Mouse (Mus musculus) heart, adult 2 months (tissue): ENCODE measurements around the gene C530025M09Rik.

Source experiments
- CTCF ChIP-seq: fragments of 200-600 bp; IDR thresholded peaks from 2 replicates; pipeline ENCODE4 v1.8.1; 2022; ENCODE audit warnings: antibody characterized with exemption, mild to moderate bottlenecking, moderate library complexity
- EP300 ChIP-seq: fragments of 200-500 bp; IDR thresholded peaks from 2 replicates; pipeline ENCODE4 v1.6.1; 2011; ENCODE audit warnings: low read depth, low read length, control low read depth; ENCODE audit not compliant: insufficient read depth

DNA sequence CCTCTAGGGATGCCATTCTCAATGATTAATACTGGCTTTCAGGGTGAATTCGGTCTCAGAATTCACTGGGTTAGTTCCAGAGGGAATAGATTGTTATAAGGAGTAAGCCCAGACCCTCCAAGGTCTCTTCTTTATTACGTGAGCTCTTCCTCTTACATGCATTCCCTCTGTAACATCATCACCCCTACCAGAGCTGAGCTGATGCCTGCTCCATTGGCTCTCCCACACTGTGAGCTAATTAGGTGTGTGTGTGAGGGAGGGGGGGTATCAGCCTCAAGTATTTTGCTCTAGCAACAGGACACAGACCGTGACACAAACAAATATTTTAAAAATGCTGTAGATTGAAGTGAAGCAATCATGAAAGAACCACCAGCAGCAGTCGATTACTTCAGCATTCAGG lies 17.8 kb upstream of the C530025M09Rik start:
- TF ChIP-seq CTCF: no peak
- no peak for TF ChIP-seq EP300
